Mouse (Mus musculus): ENCODE data around the gene Olfr59.

The Olfr59 gene

DNA sequence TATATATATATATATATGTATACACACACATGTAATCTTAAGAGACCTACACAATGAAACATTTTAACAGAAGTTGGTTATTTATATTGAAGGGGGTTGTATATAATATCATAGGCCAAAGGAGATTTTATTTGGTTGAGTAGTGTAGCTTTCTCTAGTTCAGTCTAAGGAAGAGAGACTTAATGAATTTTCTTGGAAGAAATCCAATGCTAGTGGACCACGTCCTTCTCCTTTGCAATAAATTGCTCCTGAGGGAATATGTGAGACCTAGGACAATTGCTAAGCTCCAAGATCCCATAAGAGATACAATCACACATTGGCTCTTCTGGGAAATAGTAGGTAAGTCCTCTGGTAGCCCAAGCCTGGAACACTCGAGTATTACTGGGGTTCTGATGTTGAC is at the start of gene Olfr59:
Olfr59 (plus strand) TSS at position 301 of the 400 bp plus-strand sequence.
- DNase-seq (ENCODE audit: low read depth), result no peak

DNA sequence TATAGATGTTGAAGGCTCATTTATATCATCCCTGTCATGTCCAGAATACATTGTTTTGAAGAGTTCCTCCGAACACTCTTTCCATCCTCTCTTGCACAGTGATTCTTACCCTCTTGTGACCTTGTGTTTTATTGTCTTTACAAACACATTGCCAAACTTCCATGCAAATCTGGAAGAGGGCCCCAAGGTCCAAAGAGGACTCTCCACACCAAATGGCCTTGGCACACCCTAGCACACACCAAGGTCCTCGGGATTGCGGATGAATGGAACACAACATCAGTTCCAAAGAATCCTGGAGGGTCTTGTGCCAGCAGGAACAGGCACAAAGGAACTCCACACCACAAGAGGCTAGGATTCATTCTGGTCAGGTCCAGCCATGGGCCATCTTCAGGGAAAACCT is 42.3 kb upstream of the Olfr59 start:
- DNase-seq (ENCODE audit: low read depth), result no peak

DNA sequence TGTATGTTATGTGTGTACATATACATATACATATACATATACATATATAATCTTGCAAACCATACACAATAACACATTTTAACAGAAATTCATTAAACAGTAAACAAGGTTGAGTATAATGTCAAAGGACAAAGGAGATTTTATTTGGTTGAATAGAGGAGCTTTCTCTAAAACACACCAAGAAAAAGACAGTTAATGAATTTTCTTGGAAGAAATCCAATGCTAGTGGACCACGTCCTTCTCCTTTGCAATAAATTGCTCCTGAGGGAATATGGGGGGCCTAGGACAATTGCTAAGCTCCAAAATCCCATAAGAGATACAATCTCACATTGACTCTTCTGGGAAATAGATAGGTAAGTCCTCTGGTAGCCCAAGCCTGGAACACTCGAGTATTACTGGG is 24.0 kb upstream of the Olfr59 start, which contains the start of gene Olfr406:
Olfr406 (plus strand) TSS at position 301 of the 400 bp plus-strand sequence.
- DNase-seq (ENCODE audit: low read depth), result no peak

DNA sequence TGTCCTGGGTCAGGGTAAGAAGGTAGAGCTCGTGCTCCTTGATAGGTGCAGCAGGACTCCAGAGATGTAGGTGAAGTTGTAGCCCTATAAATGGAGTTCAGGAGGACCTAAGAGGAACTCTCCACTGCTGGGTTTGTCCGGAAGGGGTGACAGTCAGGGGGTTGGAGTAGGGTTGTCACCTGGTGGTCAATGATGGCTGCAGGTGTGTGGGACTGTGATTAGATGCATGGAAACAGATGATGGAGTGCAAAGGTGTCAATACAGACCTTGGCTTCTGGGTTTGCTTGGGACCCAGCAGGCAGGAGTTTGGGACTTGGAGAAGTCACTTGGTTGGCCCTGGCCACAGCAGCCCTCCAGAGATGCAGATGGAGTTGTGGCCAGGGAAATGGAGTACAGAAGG is 3.7 kb downstream of the Olfr59 start:
- DNase-seq (ENCODE audit: low read depth), result no peak

DNA sequence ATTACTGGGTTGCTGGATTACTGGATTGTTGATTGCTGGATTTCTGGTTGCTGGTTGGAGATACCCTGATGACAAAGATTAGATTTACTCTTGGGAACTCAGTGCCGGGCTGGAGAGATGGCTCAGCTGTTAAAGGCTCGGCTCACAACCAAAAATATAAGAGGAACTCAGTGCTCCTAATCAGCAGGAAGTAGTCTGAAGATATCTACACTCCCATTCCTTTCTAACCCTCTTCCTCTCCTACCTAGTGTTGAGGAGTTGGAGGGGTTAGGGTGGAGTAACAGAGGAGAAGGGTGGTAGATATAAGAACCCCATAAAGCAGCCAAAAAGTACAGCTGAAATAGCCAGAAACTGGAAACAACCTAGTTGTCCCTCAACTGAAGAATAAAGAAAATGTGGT is 42.5 kb downstream of the Olfr59 start:
- no peak for DNase-seq (ENCODE audit: low read depth)

DNA sequence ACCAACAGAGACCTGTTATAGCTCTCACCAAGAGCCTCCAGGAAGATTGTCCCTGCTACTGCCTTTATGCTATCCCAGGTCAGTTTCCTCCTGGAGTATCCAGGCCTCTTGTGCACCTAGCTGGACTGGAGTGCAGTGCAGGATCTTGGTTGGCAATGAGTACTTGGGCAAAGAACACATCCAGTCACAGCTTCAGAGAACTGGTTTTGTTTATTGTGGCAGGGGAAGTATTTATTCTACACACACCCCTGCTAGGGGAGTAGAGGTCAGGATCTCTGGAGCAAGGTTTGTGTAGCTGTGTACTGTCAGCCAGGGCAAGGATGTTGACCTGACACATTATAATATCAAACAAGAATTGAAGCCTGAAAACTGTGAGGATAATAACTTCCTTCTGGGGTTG is 45.2 kb downstream of the Olfr59 start:
- DNase-seq (ENCODE audit: low read depth), result no peak

DNA sequence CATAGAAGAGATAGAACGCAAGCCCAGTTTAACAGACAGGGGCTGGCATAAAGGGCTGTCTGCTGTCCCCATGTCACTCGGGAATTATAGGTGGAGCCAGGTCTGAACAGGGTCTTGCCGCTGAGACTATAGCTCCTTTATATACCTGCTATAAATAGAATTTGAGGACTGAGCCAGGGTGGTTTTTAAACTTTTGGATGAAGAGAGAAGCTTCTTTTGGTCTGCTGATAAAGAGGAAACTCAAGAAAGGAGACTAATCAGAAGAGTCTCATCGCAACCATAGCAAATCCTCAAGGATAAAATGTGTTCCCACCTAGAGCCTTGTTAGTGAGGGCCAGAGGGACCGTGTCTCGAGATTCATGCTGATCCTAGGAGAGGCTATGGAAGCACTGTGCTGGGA is 54.4 kb downstream of the Olfr59 start, which contains the start of gene Olfr410:
Olfr410 (minus strand) TSS at position 101 of the 400 bp plus-strand sequence.
- DNase-seq (ENCODE audit: low read depth), result no peak

All from NIH3T3 (cell line).